Mouse (Mus musculus): ENCODE data around the gene Zfp280d. TPM values are rescaled to one million over a fixed set of nuclear protein-coding genes. Genes with fewer than 3 reads are reported as not detected.
"Not testable (repeated sequence)": the region's sequence is repeated elsewhere in the genome, so short reads cannot be mapped to it uniquely, and the experiment has no call there.

Gene Zfp280d
- total and polyA plus RNA-seq, 2 experiments from 2014 or later = 24.4 to 40.2 TPM

- ATAC-seq (ENCODE audit: low FRiP score) = no peak
- no peaks in the 10 kb centered on the region for H3K9me3 ChIP-seq (ENCODE audit: low read length)
- H3K4me1 ChIP-seq (ENCODE audit: insufficient read depth, low read length) = no peaks in the 10 kb centered on the region
- H3K9ac ChIP-seq (replicated peaks; ENCODE audit: low read length, poor library complexity, severe bottlenecking) = no peak overlapping the region
- no peak overlapping the region for H3K4me2 ChIP-seq (ENCODE audit: low read depth, low read length, poor library complexity, severe bottlenecking)
- H3K36me3 ChIP-seq (ENCODE audit: insufficient read depth, low read length) = no peaks in the 10 kb centered on the region
- H3K27me3 ChIP-seq (ENCODE audit: insufficient read depth, low read length) = no peaks in the 10 kb centered on the region
- no peak overlapping the region for H3K27ac ChIP-seq (ENCODE audit: low read depth, low read length)
- 88% methylated on average over 12 of the region's 12 CpGs for WGBS
- no peak for DNase-seq (ENCODE audit: low spot score)
- no peak for TF ChIP-seq CTCF (IDR thresholded peaks at IDR 0.05)
- no peak overlapping the region for H3K4me3 ChIP-seq (ENCODE audit: low read depth, low read length)
Measured at GRCm38 (mm10) chr9:72390321-72391077, 115.8 kb downstream of the Zfp280d start.

- no peaks in the 10 kb centered on the region for H3K27me3 ChIP-seq (ENCODE audit: insufficient read depth, low read length)
- TF ChIP-seq CTCF (IDR thresholded peaks at IDR 0.05) = no peak
- H3K9me3 ChIP-seq (ENCODE audit: low read length) = no peaks in the 10 kb centered on the region
- H3K4me2 ChIP-seq (ENCODE audit: low read depth, low read length, poor library complexity, severe bottlenecking) = no peak overlapping the region
- H3K4me3 ChIP-seq (ENCODE audit: low read depth, low read length) = no peak overlapping the region
- H3K36me3 ChIP-seq (ENCODE audit: insufficient read depth, low read length) = no peaks in the 10 kb centered on the region
- ATAC-seq (ENCODE audit: low FRiP score) (no peak), DNase-seq (ENCODE audit: low spot score) (peak; percentile 64)
- 77% methylated on average over 7 of the region's 7 CpGs for WGBS
- no peak overlapping the region for H3K27ac ChIP-seq (ENCODE audit: low read depth, low read length)
- H3K9ac ChIP-seq (replicated peaks; ENCODE audit: low read length, poor library complexity, severe bottlenecking) = no peak overlapping the region
- no peaks in the 10 kb centered on the region for H3K4me1 ChIP-seq (ENCODE audit: insufficient read depth, low read length)
Measured at GRCm38 (mm10) chr9:72392686-72393085, 118.0 kb downstream of the Zfp280d start.

GRCm38 (mm10) chr9:72393238-72393637, 118.6 kb downstream of the Zfp280d start:
- ATAC-seq (ENCODE audit: low FRiP score) (no peak), DNase-seq (ENCODE audit: low spot score) (peak; percentile 86)
- no peaks in the 10 kb centered on the region for H3K4me1 ChIP-seq (ENCODE audit: insufficient read depth, low read length)
- TF ChIP-seq CTCF (IDR thresholded peaks at IDR 0.05) = no peak
- no peak overlapping the region for H3K4me2 ChIP-seq (ENCODE audit: low read depth, low read length, poor library complexity, severe bottlenecking)
- H3K9me3 ChIP-seq (ENCODE audit: low read length) = no peaks in the 10 kb centered on the region
- 52% methylated on average over 15 of the region's 15 CpGs for WGBS
- H3K36me3 ChIP-seq (ENCODE audit: insufficient read depth, low read length) = no peaks in the 10 kb centered on the region
- no peaks in the 10 kb centered on the region for H3K27me3 ChIP-seq (ENCODE audit: insufficient read depth, low read length)
- no peak overlapping the region for H3K9ac ChIP-seq (replicated peaks; ENCODE audit: low read length, poor library complexity, severe bottlenecking)
- no peak overlapping the region for H3K27ac ChIP-seq (ENCODE audit: low read depth, low read length)
- H3K4me3 ChIP-seq (ENCODE audit: low read depth, low read length) = no peak overlapping the region

GRCm38 (mm10) chr9:72393869-72394341, 119.2 kb downstream of the Zfp280d start:
- ATAC-seq (ENCODE audit: low FRiP score) (no peak), DNase-seq (ENCODE audit: low spot score) (peak; percentile 78)
- Histone ChIP-seq H3K9me3 (ENCODE audit: low read length) (no peaks in the 10 kb centered on the region), H3K4me2 (ENCODE audit: low read depth, low read length, poor library complexity, severe bottlenecking) (peak overlapping the region; percentile 18), H3K9ac (replicated peaks; ENCODE audit: low read length, poor library complexity, severe bottlenecking) (no peak overlapping the region), H3K4me1 (ENCODE audit: insufficient read depth, low read length) (no peaks in the 10 kb centered on the region), H3K4me3 (ENCODE audit: low read depth, low read length) (no peak overlapping the region), H3K36me3 (ENCODE audit: insufficient read depth, low read length) (no peaks in the 10 kb centered on the region), H3K27me3 (ENCODE audit: insufficient read depth, low read length) (no peaks in the 10 kb centered on the region), H3K27ac (ENCODE audit: low read depth, low read length) (no peak overlapping the region)
- no peak for TF ChIP-seq CTCF (IDR thresholded peaks at IDR 0.05)
- 32% methylated on average over 8 of the region's 8 CpGs for WGBS

GRCm38 (mm10) chr9:72400121-72400520, 125.5 kb downstream of the Zfp280d start:
- DNase-seq (ENCODE audit: low spot score) (no peak), ATAC-seq (ENCODE audit: low FRiP score) (no peak)
- H3K4me2 ChIP-seq (ENCODE audit: low read depth, low read length, poor library complexity, severe bottlenecking) = no peak overlapping the region
- H3K36me3 ChIP-seq (ENCODE audit: insufficient read depth, low read length) = no peaks in the 10 kb centered on the region
- no peak overlapping the region for H3K4me3 ChIP-seq (ENCODE audit: low read depth, low read length)
- no peak overlapping the region for H3K27ac ChIP-seq (ENCODE audit: low read depth, low read length)
- H3K9ac ChIP-seq (replicated peaks; ENCODE audit: low read length, poor library complexity, severe bottlenecking) = no peak overlapping the region
- TF ChIP-seq CTCF (IDR thresholded peaks at IDR 0.05) = no peak
- no peaks in the 10 kb centered on the region for H3K9me3 ChIP-seq (ENCODE audit: low read length)
- H3K4me1 ChIP-seq (ENCODE audit: insufficient read depth, low read length) = no peaks in the 10 kb centered on the region
- 27% methylated on average over 4 of the region's 4 CpGs for WGBS
- no peaks in the 10 kb centered on the region for H3K27me3 ChIP-seq (ENCODE audit: insufficient read depth, low read length)

GRCm38 (mm10) chr9:72401769-72402168, 127.1 kb downstream of the Zfp280d start:
- DNase-seq (ENCODE audit: low spot score); H3K27ac ChIP-seq (ENCODE audit: low read depth, low read length); H3K27me3 ChIP-seq (ENCODE audit: insufficient read depth, low read length); H3K9me3 ChIP-seq (ENCODE audit: low read length); H3K9ac ChIP-seq (replicated peaks; ENCODE audit: low read length, poor library complexity, severe bottlenecking); H3K36me3 ChIP-seq (ENCODE audit: insufficient read depth, low read length); H3K4me3 ChIP-seq (ENCODE audit: low read depth, low read length); H3K4me2 ChIP-seq (ENCODE audit: low read depth, low read length, poor library complexity, severe bottlenecking); H3K4me1 ChIP-seq (ENCODE audit: insufficient read depth, low read length); ATAC-seq (ENCODE audit: low FRiP score): not testable (repeated sequence)
- 73% methylated on average over 4 of the region's 4 CpGs for WGBS
